Mouse (Mus musculus) liver, embryonic 14.5 days (tissue): ENCODE data around the gene Prune2. TPM values are rescaled to one million over a fixed set of nuclear protein-coding genes. Genes with fewer than 3 reads are reported as not detected.

ENCODE experiments used
- ATAC-seq: fragments of 200-750 bp; cut with Nextera tagmentation; 2 replicates; pipeline ENCODE4 v1.8.0; 2017; ENCODE audit warnings: moderate number of reproducible peaks, mild to moderate bottlenecking, moderate library complexity; ENCODE audit not compliant: insufficient read depth
- DNase-seq, 3 experiments: peaks; one replicate each; pipeline ENCODE4 v3.0.0-alpha.2; 2012 to 2013; ENCODE audit warnings: low read depth in 3 of 3, low spot score in 3 of 3
- H3K27ac ChIP-seq: fragments of 300-500 bp; sonication (generic); 2 replicates; pipeline ENCODE4 v1.5.1; 2014; ENCODE audit warnings: moderate library complexity, mild to moderate bottlenecking, control low read depth, inconsistent platforms
- H3K27me3 ChIP-seq: fragments of 300-500 bp; sonication (generic); 2 replicates; pipeline ENCODE4 v1.6.1; 2014; ENCODE audit warnings: mild to moderate bottlenecking, low read length, moderate library complexity; ENCODE audit not compliant: control insufficient read depth, insufficient read depth
- H3K36me3 ChIP-seq: fragments of 300-500 bp; sonication (generic); replicated peaks from 2 replicates; pipeline ENCODE4 v1.6.1; 2014; ENCODE audit warnings: low read depth; ENCODE audit not compliant: control insufficient read depth, insufficient read depth
- H3K4me1 ChIP-seq, 2 experiments: fragments of 200-500 bp in 1 of 2; fragments of 300-500 bp in 1 of 2; sonication (generic) in 1 of 2; replicated peaks; 2 replicates each; pipeline ENCODE4 v1.6.1; 2012 to 2014; ENCODE audit warnings: antibody characterized with exemption in 1 of 2, inconsistent platforms in 1 of 2, low read length in 1 of 2; ENCODE audit not compliant: control insufficient read depth in 2 of 2, insufficient read depth in 2 of 2
- H3K4me2 ChIP-seq: fragments of 300-500 bp; sonication (generic); 2 replicates; pipeline ENCODE4 v1.6.1; 2014; ENCODE audit warnings: low read depth, mild to moderate bottlenecking, control low read depth, moderate library complexity
- H3K4me3 ChIP-seq, 2 experiments: fragments of 200-500 bp in 1 of 2; fragments of 300-500 bp in 1 of 2; sonication (generic) in 1 of 2; 2 replicates each; pipeline ENCODE4 v1.5.1; 2012 to 2014; ENCODE audit warnings: low read depth in 2 of 2, low read length in 2 of 2, mild to moderate bottlenecking in 2 of 2, control low read depth in 1 of 2, inconsistent platforms in 1 of 2, moderate library complexity in 1 of 2; ENCODE audit not compliant: insufficient read depth in 1 of 2
- H3K9ac ChIP-seq: fragments of 300-500 bp; sonication (generic); replicated peaks from 2 replicates; pipeline ENCODE4 v1.6.1; 2014; ENCODE audit warnings: mild to moderate bottlenecking, control low read depth, moderate library complexity
- H3K9me3 ChIP-seq: fragments of 300-500 bp; sonication (generic); 2 replicates; pipeline ENCODE4 v1.6.1; 2016; ENCODE audit warnings: low read length, mixed read lengths; ENCODE audit not compliant: control insufficient read depth
- CTCF ChIP-seq: IDR thresholded peaks from 2 replicates; pipeline ENCODE4 v1.5.1; 2016; ENCODE audit warnings: antibody characterized with exemption, low read depth, control low read depth
- EP300 ChIP-seq: IDR thresholded peaks from 2 replicates; pipeline ENCODE4 v1.6.1; 2016; ENCODE audit warnings: antibody characterized with exemption, low read depth
- WGBS: fragments of 180-500 bp; shearing (Covaris S2); extraction: QIAGEN DNeasy Blood & Tissue Kit; methylation state at CpG from one replicate; pipeline ENCODE4 v1.1.7; 2014; ENCODE audit not compliant: insufficient replicate concordance; 5-methylcytosine and 5-hydroxymethylcytosine counted together
- polyA plus RNA-seq, 2 experiments: library from polyadenylated mRNA; depleted of rRNA in 1 of 2; stranded (reverse) in 1 of 2; unstranded in 1 of 2; fragments of >200 nt; fragmentation: Nextera tagmentation in 1 of 2; extraction: Ambion mirVana in 1 of 2; gene quantifications; 2 replicates each; pipeline versions ENCODE4 v1.2.1 to v1.2.3; 2012 to 2014

Gene Prune2
- polyA plus RNA-seq, 2 experiments: 0.26 to 0.29 TPM

- no peak for ATAC-seq
- DNase-seq: no peak
- WGBS: 12% methylated on average over 3 of the region's 3 CpGs
- no peak overlapping the region for H3K4me2 ChIP-seq
- H3K4me1 ChIP-seq: no peaks in the 10 kb centered on the region
- no peak overlapping the region for H3K27ac ChIP-seq
- TF ChIP-seq CTCF: no peak
- no peak for TF ChIP-seq EP300
- H3K36me3 ChIP-seq: no peaks in the 10 kb centered on the region
- no peak overlapping the region for H3K4me3 ChIP-seq
- H3K9ac ChIP-seq: no peak overlapping the region
- no peaks in the 10 kb centered on the region for H3K9me3 ChIP-seq
- no peaks in the 10 kb centered on the region for H3K27me3 ChIP-seq
Observed at GRCm38 (mm10) chr19:17252845-17253244, 296.9 kb downstream of the Prune2 start.

- no peak for TF ChIP-seq EP300
- no peak for TF ChIP-seq CTCF
Observed at GRCm38 (mm10) chr19:17255511-17255910, 299.6 kb downstream of the Prune2 start.

GRCm38 (mm10) chr19:17256388-17256787, 300.5 kb downstream of the Prune2 start:
- Histone ChIP-seq H3K4me3 (no peak overlapping the region), H3K9me3 (no peaks in the 10 kb centered on the region), H3K4me2 (no peak overlapping the region), H3K4me1 (no peaks in the 10 kb centered on the region), H3K36me3 (no peaks in the 10 kb centered on the region), H3K27ac (no peak overlapping the region), H3K27me3 (no peaks in the 10 kb centered on the region), H3K9ac (no peak overlapping the region)
- ATAC-seq (0 out of 2 replicates have a peak, but pooled peaks have one; percentile 35), DNase-seq (no peak)
- TF ChIP-seq CTCF: no peak
- TF ChIP-seq EP300: no peak
- 44% methylated on average over 8 of the region's 8 CpGs for WGBS

More at GRCm38 (mm10) chr19:17255511-17255910, 299.6 kb downstream of the Prune2 start:
- Histone ChIP-seq H3K4me3 (no peak overlapping the region), H3K27ac (no peak overlapping the region), H3K9me3 (no peaks in the 10 kb centered on the region), H3K27me3 (no peaks in the 10 kb centered on the region), H3K9ac (no peak overlapping the region), H3K36me3 (no peaks in the 10 kb centered on the region), H3K4me1 (no peaks in the 10 kb centered on the region), H3K4me2 (no peak overlapping the region)
- WGBS: 70% methylated on average over 4 of the region's 4 CpGs
- ATAC-seq (no peak), DNase-seq (no peak)

GRCm38 (mm10) chr19:17256867-17257266, 300.9 kb downstream of the Prune2 start:
- Histone ChIP-seq H3K4me3 (no peak overlapping the region), H3K9me3 (no peaks in the 10 kb centered on the region), H3K9ac (no peak overlapping the region), H3K36me3 (no peaks in the 10 kb centered on the region), H3K4me2 (no peak overlapping the region), H3K27ac (no peak overlapping the region), H3K27me3 (no peaks in the 10 kb centered on the region), H3K4me1 (no peaks in the 10 kb centered on the region)
- DNase-seq: no peak
- WGBS: 78% methylated on average over 10 of the region's 10 CpGs
- no peak for ATAC-seq
- no peak for TF ChIP-seq CTCF
- no peak for TF ChIP-seq EP300

- Histone ChIP-seq H3K27me3 (no peaks in the 10 kb centered on the region), H3K27ac (no peak overlapping the region), H3K9ac (no peak overlapping the region), H3K36me3 (no peaks in the 10 kb centered on the region), H3K9me3 (no peaks in the 10 kb centered on the region), H3K4me3 (no peak overlapping the region), H3K4me1 (peaks cover 0 to 8% of the 10 kb centered on the region in 2 experiments; a peak in 2 of 4 replicates), H3K4me2 (no peak overlapping the region)
- 75% methylated on average over 2 of the region's 2 CpGs for WGBS
- ATAC-seq (no peak), DNase-seq (no peak)
- TF ChIP-seq CTCF: no peak
Observed at GRCm38 (mm10) chr19:17263181-17263580, 307.3 kb downstream of the Prune2 start.
